Mouse (Mus musculus): ENCODE results near the gene Zfp13.

Gene Zfp13

GRCm38 (mm10) chr17:23617087-23617486 is 17.8 kb upstream of the Zfp13 start:
- Histone ChIP-seq H3K9me3 (ENCODE audit: low read length) (no peaks in the 10 kb centered on the region), H3K4me1 (replicated peaks; ENCODE audit: low read depth, low read length) (peaks cover 24% of the 10 kb centered on the region), H3K27me3 (ENCODE audit: insufficient read depth, low read length) (peaks cover 25% of the 10 kb centered on the region), H3K36me3 (ENCODE audit: insufficient read depth, low read length) (peaks cover 3% of the 10 kb centered on the region; the same call in 1 of the 2 replicates), H3K4me3 (replicated peaks; ENCODE audit: low read length) (peak overlapping the region; percentile 49)
- no peak for TF ChIP-seq POU5F1 (IDR thresholded peaks at IDR 0.05; ENCODE audit: borderline replicate concordance, low read length)
- no peak for TF ChIP-seq CTCF (conservative IDR thresholded peaks at IDR 0.05; ENCODE audit: low read length)
- no peak for TF ChIP-seq NANOG (IDR thresholded peaks at IDR 0.05; ENCODE audit: borderline replicate concordance, low read length)

- peaks cover 69% of the 10 kb centered on the region for H3K36me3 ChIP-seq (ENCODE audit: insufficient read depth, low read length)
- no peaks in the 10 kb centered on the region for H3K9me3 ChIP-seq (ENCODE audit: low read length)
- TF ChIP-seq POU5F1 (IDR thresholded peaks at IDR 0.05; ENCODE audit: borderline replicate concordance, low read length) (no peak), NANOG (IDR thresholded peaks at IDR 0.05; ENCODE audit: borderline replicate concordance, low read length) (no peak), CTCF (conservative IDR thresholded peaks at IDR 0.05; ENCODE audit: low read length) (peak; percentile 67)
- H3K4me3 ChIP-seq (replicated peaks; ENCODE audit: low read length) = peak overlapping the region; percentile 65
- H3K4me1 ChIP-seq (replicated peaks; ENCODE audit: low read depth, low read length) = peaks cover 74% of the 10 kb centered on the region
- no peaks in the 10 kb centered on the region for H3K27me3 ChIP-seq (ENCODE audit: insufficient read depth, low read length)
Observed at GRCm38 (mm10) chr17:23610361-23610800, 11.1 kb upstream of the Zfp13 start.

- H3K27me3 ChIP-seq (ENCODE audit: insufficient read depth, low read length) = no peaks in the 10 kb centered on the region
- peaks cover 82% of the 10 kb centered on the region for H3K4me1 ChIP-seq (replicated peaks; ENCODE audit: low read depth, low read length)
- H3K9me3 ChIP-seq (ENCODE audit: low read length) = no peaks in the 10 kb centered on the region
- peak overlapping the region; percentile 65 for H3K4me3 ChIP-seq (replicated peaks; ENCODE audit: low read length)
- H3K36me3 ChIP-seq (ENCODE audit: insufficient read depth, low read length) = peaks cover 74% of the 10 kb centered on the region
- TF ChIP-seq NANOG (IDR thresholded peaks at IDR 0.05; ENCODE audit: borderline replicate concordance, low read length) = no peak
- TF ChIP-seq CTCF (conservative IDR thresholded peaks at IDR 0.05; ENCODE audit: low read length) = no peak
- no peak for TF ChIP-seq POU5F1 (IDR thresholded peaks at IDR 0.05; ENCODE audit: borderline replicate concordance, low read length)
Observed at GRCm38 (mm10) chr17:23609612-23610011, 10.3 kb upstream of the Zfp13 start.

- Histone ChIP-seq H3K4me1 (replicated peaks; ENCODE audit: low read depth, low read length) (peaks cover 79% of the 10 kb centered on the region), H3K9me3 (ENCODE audit: low read length) (no peaks in the 10 kb centered on the region), H3K4me3 (replicated peaks; ENCODE audit: low read length) (peak overlapping the region; percentile 78), H3K36me3 (ENCODE audit: insufficient read depth, low read length) (peaks cover 71% of the 10 kb centered on the region), H3K27me3 (ENCODE audit: insufficient read depth, low read length) (no peaks in the 10 kb centered on the region)
- TF ChIP-seq POU5F1 (IDR thresholded peaks at IDR 0.05; ENCODE audit: borderline replicate concordance, low read length) = peak; percentile 82
- no peak for TF ChIP-seq CTCF (conservative IDR thresholded peaks at IDR 0.05; ENCODE audit: low read length)
- no peak for TF ChIP-seq NANOG (IDR thresholded peaks at IDR 0.05; ENCODE audit: borderline replicate concordance, low read length)
Observed at GRCm38 (mm10) chr17:23605220-23605619, 5.9 kb upstream of the Zfp13 start.

GRCm38 (mm10) chr17:23604394-23604793 is 5.1 kb upstream of the Zfp13 start:
- Histone ChIP-seq H3K36me3 (ENCODE audit: insufficient read depth, low read length) (peaks cover 62% of the 10 kb centered on the region), H3K27me3 (ENCODE audit: insufficient read depth, low read length) (no peaks in the 10 kb centered on the region), H3K4me3 (replicated peaks; ENCODE audit: low read length) (peak overlapping the region; percentile 78), H3K4me1 (replicated peaks; ENCODE audit: low read depth, low read length) (peaks cover 76% of the 10 kb centered on the region), H3K9me3 (ENCODE audit: low read length) (no peaks in the 10 kb centered on the region)
- no peak for TF ChIP-seq POU5F1 (IDR thresholded peaks at IDR 0.05; ENCODE audit: borderline replicate concordance, low read length)
- peak; percentile 61 for TF ChIP-seq CTCF (conservative IDR thresholded peaks at IDR 0.05; ENCODE audit: low read length)
- no peak for TF ChIP-seq NANOG (IDR thresholded peaks at IDR 0.05; ENCODE audit: borderline replicate concordance, low read length)

GRCm38 (mm10) chr17:23603542-23603941 is 4.3 kb upstream of the Zfp13 start:
- peak; percentile 43 for TF ChIP-seq CTCF (conservative IDR thresholded peaks at IDR 0.05; ENCODE audit: low read length)
- no peak for TF ChIP-seq POU5F1 (IDR thresholded peaks at IDR 0.05; ENCODE audit: borderline replicate concordance, low read length)
- TF ChIP-seq NANOG (IDR thresholded peaks at IDR 0.05; ENCODE audit: borderline replicate concordance, low read length) = no peak
- no peaks in the 10 kb centered on the region for H3K27me3 ChIP-seq (ENCODE audit: insufficient read depth, low read length)

GRCm38 (mm10) chr17:23603077-23603476 is 3.8 kb upstream of the Zfp13 start:
- Histone ChIP-seq H3K9me3 (ENCODE audit: low read length) (no peaks in the 10 kb centered on the region), H3K27me3 (ENCODE audit: insufficient read depth, low read length) (no peaks in the 10 kb centered on the region), H3K36me3 (ENCODE audit: insufficient read depth, low read length) (peaks cover 49% of the 10 kb centered on the region), H3K4me1 (replicated peaks; ENCODE audit: low read depth, low read length) (peaks cover 69% of the 10 kb centered on the region), H3K4me3 (replicated peaks; ENCODE audit: low read length) (peak overlapping the region; percentile 86)
- TF ChIP-seq POU5F1 (IDR thresholded peaks at IDR 0.05; ENCODE audit: borderline replicate concordance, low read length) = no peak
- no peak for TF ChIP-seq NANOG (IDR thresholded peaks at IDR 0.05; ENCODE audit: borderline replicate concordance, low read length)
- no peak for TF ChIP-seq CTCF (conservative IDR thresholded peaks at IDR 0.05; ENCODE audit: low read length)

More at GRCm38 (mm10) chr17:23603542-23603941, 4.3 kb upstream of the Zfp13 start:
- H3K36me3 ChIP-seq (ENCODE audit: insufficient read depth, low read length) = peaks cover 54% of the 10 kb centered on the region
- peak overlapping the region; percentile 78 for H3K4me3 ChIP-seq (replicated peaks; ENCODE audit: low read length)
- H3K9me3 ChIP-seq (ENCODE audit: low read length) = no peaks in the 10 kb centered on the region
- peaks cover 69% of the 10 kb centered on the region for H3K4me1 ChIP-seq (replicated peaks; ENCODE audit: low read depth, low read length)

GRCm38 (mm10) chr17:23601836-23602585 is 2.7 kb upstream of the Zfp13 start:
- peaks cover 42% of the 10 kb centered on the region for H3K36me3 ChIP-seq (ENCODE audit: insufficient read depth, low read length)
- peak overlapping the region; percentile 86 for H3K4me3 ChIP-seq (replicated peaks; ENCODE audit: low read length)
- no peak for TF ChIP-seq CTCF (conservative IDR thresholded peaks at IDR 0.05; ENCODE audit: low read length)
- TF ChIP-seq POU5F1 (IDR thresholded peaks at IDR 0.05; ENCODE audit: borderline replicate concordance, low read length) = no peak
- no peak for TF ChIP-seq NANOG (IDR thresholded peaks at IDR 0.05; ENCODE audit: borderline replicate concordance, low read length)
- H3K9me3 ChIP-seq (ENCODE audit: low read length) = no peaks in the 10 kb centered on the region
- H3K4me1 ChIP-seq (replicated peaks; ENCODE audit: low read depth, low read length) = peaks cover 65% of the 10 kb centered on the region
- no peaks in the 10 kb centered on the region for H3K27me3 ChIP-seq (ENCODE audit: insufficient read depth, low read length)
